Mouse (Mus musculus): ENCODE measurements around the gene Tbc1d32. TPM values are rescaled to one million over a fixed set of nuclear protein-coding genes. Genes with fewer than 3 reads are reported as not detected.

The Tbc1d32 gene
- polyA plus RNA-seq, 1 experiment from 2014 or later: 2.8 TPM

DNA sequence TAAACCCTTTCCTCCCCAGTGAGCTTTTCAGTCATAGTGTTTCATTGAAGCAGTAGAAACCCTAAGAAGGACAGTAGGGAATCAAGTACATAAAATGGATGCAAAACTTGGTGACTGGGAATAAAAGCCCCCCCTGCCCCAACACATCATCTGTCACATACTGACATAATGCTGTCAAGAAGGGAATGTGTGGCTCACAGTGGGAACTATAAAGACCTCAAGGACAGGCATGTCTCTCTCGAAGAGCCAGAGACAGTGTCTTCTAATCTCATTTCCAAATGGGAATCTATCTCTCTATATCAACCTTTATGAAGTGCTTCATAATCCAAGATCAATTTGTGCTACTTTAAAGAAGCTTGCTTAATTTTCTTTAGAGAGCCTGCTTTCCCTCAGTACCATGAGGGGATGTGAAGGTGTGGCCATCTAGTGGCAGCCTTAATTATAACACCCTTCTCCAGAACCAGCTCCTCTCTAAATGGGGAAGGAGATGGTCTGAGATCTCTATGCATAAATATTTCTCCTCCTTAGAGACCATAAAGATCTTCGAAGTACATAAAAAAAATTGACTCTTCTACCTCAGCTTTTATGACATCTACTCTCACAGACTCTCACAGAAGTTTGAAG is 248.5 kb downstream of the Tbc1d32 start:
- 19% methylated on average over 2 of the region's 2 CpGs for WGBS
- no peaks in the 10 kb centered on the region for H3K9me3 ChIP-seq (ENCODE audit: control insufficient read depth, low read length)
- no peak overlapping the region for H3K4me2 ChIP-seq (ENCODE audit: low read length)
- no peak overlapping the region for H3K9ac ChIP-seq (replicated peaks; ENCODE audit: low read length)
- H3K36me3 ChIP-seq (ENCODE audit: control insufficient read depth, insufficient read depth, low read length): no peaks in the 10 kb centered on the region
- peak; percentile 83; the same call in 1 of the 2 replicates for ATAC-seq (ENCODE audit: low FRiP score, low TSS enrichment)
- no peak overlapping the region for H3K27ac ChIP-seq (replicated peaks; ENCODE audit: low read depth, low read length)
- H3K4me3 ChIP-seq (replicated peaks; ENCODE audit: low read depth, low read length): no peak overlapping the region
- H3K4me1 ChIP-seq (ENCODE audit: control insufficient read depth, insufficient read depth, low read length): 0 out of 2 replicates have a peak, but pooled peaks cover 2% of the 10 kb centered on the region
- H3K27me3 ChIP-seq (ENCODE audit: control insufficient read depth, insufficient read depth, low read length): no peaks in the 10 kb centered on the region
- peak; percentile 88 for DNase-seq

DNA sequence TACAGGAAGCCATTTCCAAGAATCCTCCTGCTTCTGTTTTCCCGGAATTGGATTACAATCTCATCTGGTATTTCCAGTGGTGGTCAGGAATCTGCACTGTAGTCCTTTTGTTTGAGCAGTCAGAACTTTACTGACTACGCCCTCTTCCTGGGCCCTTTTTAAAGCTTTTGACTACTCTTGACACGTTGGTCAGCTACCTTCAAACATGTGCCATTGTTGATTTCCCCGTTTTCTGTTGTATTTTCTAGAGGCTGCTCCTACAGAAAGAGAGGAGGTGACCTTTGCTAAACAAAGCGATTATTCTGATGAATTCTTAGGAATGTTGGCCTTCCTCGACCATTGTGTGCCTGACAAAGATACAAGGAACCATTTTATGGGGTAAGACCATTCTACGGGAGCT is 250.5 kb downstream of the Tbc1d32 start:
- Histone ChIP-seq H3K27me3 (ENCODE audit: control insufficient read depth, insufficient read depth, low read length) (no peaks in the 10 kb centered on the region), H3K9me3 (ENCODE audit: control insufficient read depth, low read length) (no peaks in the 10 kb centered on the region), H3K27ac (replicated peaks; ENCODE audit: low read depth, low read length) (no peak overlapping the region), H3K4me2 (ENCODE audit: low read length) (no peak overlapping the region), H3K36me3 (ENCODE audit: control insufficient read depth, insufficient read depth, low read length) (no peaks in the 10 kb centered on the region), H3K9ac (replicated peaks; ENCODE audit: low read length) (no peak overlapping the region), H3K4me1 (ENCODE audit: control insufficient read depth, insufficient read depth, low read length) (0 out of 2 replicates have a peak, but pooled peaks cover 2% of the 10 kb centered on the region), H3K4me3 (replicated peaks; ENCODE audit: low read depth, low read length) (no peak overlapping the region)
- no peak for DNase-seq
- 76% methylated on average over 7 of the region's 7 CpGs for WGBS
- ATAC-seq (ENCODE audit: low FRiP score, low TSS enrichment): no peak

Other genes with a start within 250 kb of the Tbc1d32 start
- gene Msl3l2, start 121.8 kb downstream of the Tbc1d32 start, polyA plus RNA-seq (2014; fragmentation: Nextera tagmentation; extraction: Ambion mirVana): 12.2 and 13.0 TPM in 2 replicates
- gene Gja1, start 148.6 kb upstream of the Tbc1d32 start, polyA plus RNA-seq (2014; fragmentation: Nextera tagmentation; extraction: Ambion mirVana): 14.1 and 90.0 TPM in 2 replicates

All from midbrain, embryonic 14.5 days (tissue).